Mouse (Mus musculus) heart, embryonic 10.5 days (tissue): Measurements from ENCODE around the gene Magee1. TPM values are rescaled to one million over a fixed set of nuclear protein-coding genes. Genes with fewer than 3 reads are reported as not detected.

ENCODE experiments used
- polyA plus RNA-seq: library from polyadenylated mRNA; unstranded; fragments of >200 nt; fragmentation: Nextera tagmentation; extraction: Ambion mirVana; gene quantifications from 2 replicates; pipeline ENCODE4 v1.2.1, GENCODE M21; 2016

Magee1 gene
- polyA plus RNA-seq, 1 experiment from 2014 or later, result 15.0 TPM

Other genes starting within 250 kb of the Magee1 start
- 51.2 and 63.3 TPM in 2 replicates for gene Pbdc1, start 40.6 kb upstream of the Magee1 start, polyA plus RNA-seq